Mouse (Mus musculus): ENCODE data around the gene Ptpn20.

- TF ChIP-seq CTCF (IDR thresholded peaks at IDR 0.05; ENCODE audit: borderline replicate concordance, extremely low read depth, insufficient read depth, insufficient read length) (no peak), POLR2A (IDR thresholded peaks at IDR 0.05; ENCODE audit: borderline replicate concordance, extremely low read depth, insufficient read depth, insufficient read length, poor library complexity, severe bottlenecking) (no peak)
Observed at GRCm38 (mm10) chr14:33549856-33550255, 39.2 kb upstream of the Ptpn20 start.
